Mouse (Mus musculus) liver, embryonic 14.5 days (tissue): ENCODE results near the gene Gck. TPM values are rescaled to one million over a fixed set of nuclear protein-coding genes. Genes with fewer than 3 reads are reported as not detected.

Experiments
- ATAC-seq: fragments of 200-750 bp; cut with Nextera tagmentation; 2 replicates; pipeline ENCODE4 v1.8.0; 2017; ENCODE audit warnings: moderate number of reproducible peaks, mild to moderate bottlenecking, moderate library complexity; ENCODE audit not compliant: insufficient read depth
- DNase-seq, 3 experiments: peaks; one replicate each; pipeline ENCODE4 v3.0.0-alpha.2; 2012 to 2013; ENCODE audit warnings: low read depth in 3 of 3, low spot score in 3 of 3
- H3K27ac ChIP-seq: fragments of 300-500 bp; sonication (generic); 2 replicates; pipeline ENCODE4 v1.5.1; 2014; ENCODE audit warnings: moderate library complexity, mild to moderate bottlenecking, control low read depth, inconsistent platforms
- H3K27me3 ChIP-seq: fragments of 300-500 bp; sonication (generic); 2 replicates; pipeline ENCODE4 v1.6.1; 2014; ENCODE audit warnings: mild to moderate bottlenecking, low read length, moderate library complexity; ENCODE audit not compliant: control insufficient read depth, insufficient read depth
- H3K36me3 ChIP-seq: fragments of 300-500 bp; sonication (generic); replicated peaks from 2 replicates; pipeline ENCODE4 v1.6.1; 2014; ENCODE audit warnings: low read depth; ENCODE audit not compliant: control insufficient read depth, insufficient read depth
- H3K4me1 ChIP-seq, 2 experiments: fragments of 200-500 bp in 1 of 2; fragments of 300-500 bp in 1 of 2; sonication (generic) in 1 of 2; replicated peaks; 2 replicates each; pipeline ENCODE4 v1.6.1; 2012 to 2014; ENCODE audit warnings: antibody characterized with exemption in 1 of 2, inconsistent platforms in 1 of 2, low read length in 1 of 2; ENCODE audit not compliant: control insufficient read depth in 2 of 2, insufficient read depth in 2 of 2
- H3K4me2 ChIP-seq: fragments of 300-500 bp; sonication (generic); 2 replicates; pipeline ENCODE4 v1.6.1; 2014; ENCODE audit warnings: low read depth, mild to moderate bottlenecking, control low read depth, moderate library complexity
- H3K4me3 ChIP-seq, 2 experiments: fragments of 200-500 bp in 1 of 2; fragments of 300-500 bp in 1 of 2; sonication (generic) in 1 of 2; 2 replicates each; pipeline ENCODE4 v1.5.1; 2012 to 2014; ENCODE audit warnings: low read depth in 2 of 2, low read length in 2 of 2, mild to moderate bottlenecking in 2 of 2, control low read depth in 1 of 2, inconsistent platforms in 1 of 2, moderate library complexity in 1 of 2; ENCODE audit not compliant: insufficient read depth in 1 of 2
- H3K9ac ChIP-seq: fragments of 300-500 bp; sonication (generic); replicated peaks from 2 replicates; pipeline ENCODE4 v1.6.1; 2014; ENCODE audit warnings: mild to moderate bottlenecking, control low read depth, moderate library complexity
- H3K9me3 ChIP-seq: fragments of 300-500 bp; sonication (generic); 2 replicates; pipeline ENCODE4 v1.6.1; 2016; ENCODE audit warnings: low read length, mixed read lengths; ENCODE audit not compliant: control insufficient read depth
- CTCF ChIP-seq: IDR thresholded peaks from 2 replicates; pipeline ENCODE4 v1.5.1; 2016; ENCODE audit warnings: antibody characterized with exemption, low read depth, control low read depth
- EP300 ChIP-seq: IDR thresholded peaks from 2 replicates; pipeline ENCODE4 v1.6.1; 2016; ENCODE audit warnings: antibody characterized with exemption, low read depth
- WGBS: fragments of 180-500 bp; shearing (Covaris S2); extraction: QIAGEN DNeasy Blood & Tissue Kit; methylation state at CpG from one replicate; pipeline ENCODE4 v1.1.7; 2014; ENCODE audit not compliant: insufficient replicate concordance; 5-methylcytosine and 5-hydroxymethylcytosine counted together
- polyA plus RNA-seq, 2 experiments: library from polyadenylated mRNA; depleted of rRNA in 1 of 2; stranded (reverse) in 1 of 2; unstranded in 1 of 2; fragments of >200 nt; fragmentation: Nextera tagmentation in 1 of 2; extraction: Ambion mirVana in 1 of 2; gene quantifications; 2 replicates each; pipeline versions ENCODE4 v1.2.1 to v1.2.3; 2012 to 2014

Gene Gck
- polyA plus RNA-seq, 2 experiments: 0.15 to 0.20 TPM

DNA sequence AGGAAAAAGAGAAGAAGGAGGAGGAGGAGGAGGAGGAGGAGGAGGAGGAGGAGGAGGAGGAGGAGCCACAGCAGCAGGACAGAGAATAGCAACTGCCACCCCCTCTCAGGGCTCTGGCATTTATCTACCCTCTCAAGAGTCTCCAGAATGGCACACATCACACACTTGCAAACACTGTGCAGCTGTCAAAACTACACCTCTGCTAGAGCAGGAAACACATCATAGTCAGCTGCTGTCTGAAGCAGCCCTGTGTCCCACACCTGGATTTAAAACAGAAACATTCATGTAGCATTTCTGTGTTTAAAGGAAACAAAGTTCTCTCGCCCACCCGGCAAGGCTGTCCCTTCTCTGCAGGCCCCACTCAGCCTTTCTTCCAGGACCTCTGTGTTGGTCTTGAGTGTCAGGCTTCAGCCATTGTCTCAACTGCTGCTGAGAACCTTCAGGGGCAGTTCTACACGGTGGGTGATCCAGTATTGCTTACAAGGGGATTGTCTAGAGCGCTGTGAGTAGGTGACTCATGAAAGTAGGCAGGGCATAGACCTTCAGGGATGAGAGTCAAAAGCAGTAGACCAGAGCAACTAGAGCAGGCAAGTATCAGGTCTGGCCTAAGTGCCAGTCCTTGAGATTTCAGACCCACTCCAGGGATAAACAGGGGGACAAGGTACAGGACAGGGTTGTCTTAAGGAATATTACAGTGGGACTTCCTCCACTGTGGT lies 98.7 kb downstream of the Gck start:
- ATAC-seq: no peak
- Histone ChIP-seq H3K9me3 (no peaks in the 10 kb centered on the region), H3K4me3 (no peak overlapping the region), H3K36me3 (no peaks in the 10 kb centered on the region), H3K9ac (no peak overlapping the region), H3K27me3 (no peaks in the 10 kb centered on the region), H3K27ac (no peak overlapping the region), H3K4me2 (no peak overlapping the region), H3K4me1 (0 out of 4 replicates have a peak, but pooled peaks cover 0 to 2% of the 10 kb centered on the region in 2 experiments)
- 57% methylated on average over 4 of the region's 4 CpGs for WGBS
- TF ChIP-seq CTCF: no peak
- no peak for TF ChIP-seq EP300
- DNase-seq: no peak

Other genes starting within 250 kb of the Gck start
- gene Mrps24, start 234.4 kb downstream of the Gck start, polyA plus RNA-seq (2012; rRNA removed): 46.6 and 61.8 TPM in 2 replicates
- 130 TPM in 2 replicates for gene Mrps24, start 234.4 kb downstream of the Gck start, polyA plus RNA-seq (2014; fragmentation: Nextera tagmentation; extraction: Ambion mirVana)
- gene Urgcp, start 187.7 kb downstream of the Gck start, polyA plus RNA-seq (2012; rRNA removed): 2.9 and 3.5 TPM in 2 replicates
- 4.7 and 6.3 TPM in 2 replicates for gene Urgcp, start 187.7 kb downstream of the Gck start, polyA plus RNA-seq (2014; fragmentation: Nextera tagmentation; extraction: Ambion mirVana)
- 27.8 and 31.3 TPM in 2 replicates for gene Dbnl, start 161.6 kb downstream of the Gck start, polyA plus RNA-seq (2012; rRNA removed)
- 35.9 and 39.7 TPM in 2 replicates for gene Dbnl, start 161.6 kb downstream of the Gck start, polyA plus RNA-seq (2014; fragmentation: Nextera tagmentation; extraction: Ambion mirVana)
- 0.15 and 0.36 TPM in 2 replicates for gene Pgam2, start 146.3 kb downstream of the Gck start, polyA plus RNA-seq (2012; rRNA removed)
- gene Pgam2, start 146.3 kb downstream of the Gck start, polyA plus RNA-seq (2014; fragmentation: Nextera tagmentation; extraction: Ambion mirVana): 1.2 and 1.5 TPM in 2 replicates
- gene Polm, start 112.1 kb downstream of the Gck start, polyA plus RNA-seq (2012; rRNA removed): 4.1 TPM in 2 replicates
- gene Polm, start 112.1 kb downstream of the Gck start, polyA plus RNA-seq (2014; fragmentation: Nextera tagmentation; extraction: Ambion mirVana): 1.5 and 2.1 TPM in 2 replicates
- gene Aebp1, start 88.1 kb downstream of the Gck start, polyA plus RNA-seq (2012; rRNA removed): 3.0 and 3.3 TPM in 2 replicates
- 4.2 and 4.5 TPM in 2 replicates for gene Aebp1, start 88.1 kb downstream of the Gck start, polyA plus RNA-seq (2014; fragmentation: Nextera tagmentation; extraction: Ambion mirVana)
- 45.0 and 58.7 TPM in 2 replicates for gene Pold2, start 71.8 kb downstream of the Gck start, polyA plus RNA-seq (2012; rRNA removed)
- 54.8 and 56.5 TPM in 2 replicates for gene Pold2, start 71.8 kb downstream of the Gck start, polyA plus RNA-seq (2014; fragmentation: Nextera tagmentation; extraction: Ambion mirVana)
- gene Myl7, start 51.3 kb downstream of the Gck start, polyA plus RNA-seq (2012; rRNA removed): 3.2 and 4.6 TPM in 2 replicates
- 6.6 and 7.5 TPM in 2 replicates for gene Myl7, start 51.3 kb downstream of the Gck start, polyA plus RNA-seq (2014; fragmentation: Nextera tagmentation; extraction: Ambion mirVana)
- gene Ykt6, start 5.6 kb upstream of the Gck start, polyA plus RNA-seq (2012; rRNA removed): 14.9 and 18.7 TPM in 2 replicates
- gene Ykt6, start 5.6 kb upstream of the Gck start, polyA plus RNA-seq (2014; fragmentation: Nextera tagmentation; extraction: Ambion mirVana): 9.6 and 10.1 TPM in 2 replicates
- 0.40 and 0.63 TPM in 2 replicates for gene Camk2b, start 116.3 kb upstream of the Gck start, polyA plus RNA-seq (2012; rRNA removed)
- 0.40 and 0.55 TPM in 2 replicates for gene Camk2b, start 116.3 kb upstream of the Gck start, polyA plus RNA-seq (2014; fragmentation: Nextera tagmentation; extraction: Ambion mirVana)
- gene A730071L15Rik, start 249.9 kb upstream of the Gck start, polyA plus RNA-seq (2012; rRNA removed): 0.04 and 0.05 TPM in 2 replicates
- gene A730071L15Rik, start 249.9 kb upstream of the Gck start, polyA plus RNA-seq (2014; fragmentation: Nextera tagmentation; extraction: Ambion mirVana): not detected in 2 replicates